Mouse (Mus musculus): ENCODE results near the gene 2900026A02Rik. TPM values are rescaled to one million over a fixed set of nuclear protein-coding genes. Genes with fewer than 3 reads are reported as not detected.

Gene 2900026A02Rik
- total and polyA plus RNA-seq, 3 experiments = not detected

GRCm38 (mm10) chr5:113115896-113116295, 105.1 kb downstream of the 2900026A02Rik start:
- H3K4me3 ChIP-seq (ENCODE audit: control insufficient read depth in 1 of 2, insufficient read depth in 1 of 2, low read depth in 2 of 2, low read length in 2 of 2) = no peak overlapping the region
- H3K79me2 ChIP-seq (ENCODE audit: control insufficient read depth, insufficient read depth, low read length, poor library complexity) = no peaks in the 10 kb centered on the region
- H3K27ac ChIP-seq (ENCODE audit: control insufficient read depth, low read depth, low read length) = no peak overlapping the region
- no peaks in the 10 kb centered on the region for H3K27me3 ChIP-seq (ENCODE audit: control insufficient read depth in 1 of 2, insufficient read depth in 2 of 2, low read length in 2 of 2)
- H3K36me3 ChIP-seq (ENCODE audit: control insufficient read depth in 1 of 2, insufficient read depth in 2 of 2, low read length in 2 of 2) = no peaks in the 10 kb centered on the region
- no peak for DNase-seq (ENCODE audit: low read depth, low spot score)
- TF ChIP-seq GABPA (IDR thresholded peaks at IDR 0.05; ENCODE audit: low read depth, low read length) = no peak
- no peak for TF ChIP-seq CHD2 (IDR thresholded peaks at IDR 0.05; ENCODE audit: low read length)
- no peak for TF ChIP-seq MXI1 (IDR thresholded peaks at IDR 0.05; ENCODE audit: low read depth, low read length)
- no peak for TF ChIP-seq POLR2A (IDR thresholded peaks at IDR 0.05; ENCODE audit: control insufficient read depth in 1 of 2, insufficient read depth in 1 of 2, low read depth in 1 of 2, low read length in 2 of 2, poor library complexity in 1 of 2)
- TF ChIP-seq ELF1 (IDR thresholded peaks at IDR 0.05; ENCODE audit: low read depth, low read length) = no peak
- TF ChIP-seq GATA1 (IDR thresholded peaks at IDR 0.05; ENCODE audit: low read depth, low read length) = no peak
- TF ChIP-seq POLR2AphosphoS2 (IDR thresholded peaks at IDR 0.05; ENCODE audit: low read length) = no peak
- TF ChIP-seq JUND (IDR thresholded peaks at IDR 0.05; ENCODE audit: low read depth, low read length) = no peak
- no peak for TF ChIP-seq SIN3A (IDR thresholded peaks at IDR 0.05; ENCODE audit: low read length)
- no peak overlapping the region for H3K9ac ChIP-seq (ENCODE audit: control insufficient read depth, low read depth, low read length, poor library complexity, severe bottlenecking)
- no peaks in the 10 kb centered on the region for H3K4me1 ChIP-seq (ENCODE audit: control insufficient read depth in 1 of 2, insufficient read depth in 2 of 2, low read length in 2 of 2)
- H3K9me3 ChIP-seq (replicated peaks; ENCODE audit: insufficient read depth, low read length) = no peaks in the 10 kb centered on the region

- Histone ChIP-seq H3K79me2 (ENCODE audit: control insufficient read depth, insufficient read depth, low read length, poor library complexity) (no peaks in the 10 kb centered on the region), H3K9me3 (replicated peaks; ENCODE audit: insufficient read depth, low read length) (no peaks in the 10 kb centered on the region), H3K27ac (ENCODE audit: control insufficient read depth, low read depth, low read length) (no peak overlapping the region), H3K4me1 (ENCODE audit: control insufficient read depth in 1 of 2, insufficient read depth in 2 of 2, low read length in 2 of 2) (no peaks in the 10 kb centered on the region), H3K4me3 (ENCODE audit: control insufficient read depth in 1 of 2, insufficient read depth in 1 of 2, low read depth in 2 of 2, low read length in 2 of 2) (no peak overlapping the region), H3K9ac (ENCODE audit: control insufficient read depth, low read depth, low read length, poor library complexity, severe bottlenecking) (no peak overlapping the region), H3K27me3 (ENCODE audit: control insufficient read depth in 1 of 2, insufficient read depth in 2 of 2, low read length in 2 of 2) (no peaks in the 10 kb centered on the region), H3K36me3 (ENCODE audit: control insufficient read depth in 1 of 2, insufficient read depth in 2 of 2, low read length in 2 of 2) (no peaks in the 10 kb centered on the region)
- no peak for DNase-seq (ENCODE audit: low read depth, low spot score)
- no peak for TF ChIP-seq ZC3H11A (IDR thresholded peaks at IDR 0.05; ENCODE audit: low read depth, low read length)
- no peak for TF ChIP-seq JUND (IDR thresholded peaks at IDR 0.05; ENCODE audit: low read depth, low read length)
- TF ChIP-seq KAT2A (conservative IDR thresholded peaks at IDR 0.05; ENCODE audit: low read depth, low read length) = no peak
- TF ChIP-seq CHD1 (IDR thresholded peaks at IDR 0.05; ENCODE audit: low read depth, low read length) = no peak
- no peak for TF ChIP-seq MYB (IDR thresholded peaks at IDR 0.05; ENCODE audit: low read depth, low read length)
- no peak for TF ChIP-seq GABPA (IDR thresholded peaks at IDR 0.05; ENCODE audit: low read depth, low read length)
- no peak for TF ChIP-seq GATA1 (IDR thresholded peaks at IDR 0.05; ENCODE audit: low read depth, low read length)
- TF ChIP-seq POLR2A (IDR thresholded peaks at IDR 0.05; ENCODE audit: control insufficient read depth in 1 of 2, insufficient read depth in 1 of 2, low read depth in 1 of 2, low read length in 2 of 2, poor library complexity in 1 of 2) = no peak
- TF ChIP-seq ZNF384 (IDR thresholded peaks at IDR 0.05; ENCODE audit: low read depth, low read length) = no peak
- no peak for TF ChIP-seq MYC (IDR thresholded peaks at IDR 0.05; ENCODE audit: low read depth, low read length)
- no peak for TF ChIP-seq EP300 (IDR thresholded peaks at IDR 0.05; ENCODE audit: low read depth in 1 of 2, low read length in 2 of 2)
- TF ChIP-seq RAD21 (IDR thresholded peaks at IDR 0.05; ENCODE audit: low read depth, low read length) = no peak
- TF ChIP-seq SIN3A (IDR thresholded peaks at IDR 0.05; ENCODE audit: low read length) = no peak
- TF ChIP-seq ETS1 (IDR thresholded peaks at IDR 0.05; ENCODE audit: low read depth, low read length) = no peak
- TF ChIP-seq MAZ (IDR thresholded peaks at IDR 0.05; ENCODE audit: low read depth, low read length) = no peak
- TF ChIP-seq CHD2 (IDR thresholded peaks at IDR 0.05; ENCODE audit: low read length) = no peak
- TF ChIP-seq BHLHE40 (IDR thresholded peaks at IDR 0.05; ENCODE audit: borderline replicate concordance, low read depth, low read length) = no peak
- TF ChIP-seq MEF2A (IDR thresholded peaks at IDR 0.05; ENCODE audit: extremely low read depth, insufficient replicate concordance, low read depth, low read length, poor library complexity, severe bottlenecking) = no peak
- TF ChIP-seq TCF12 (IDR thresholded peaks at IDR 0.05; ENCODE audit: low read depth, low read length) = no peak
- TF ChIP-seq RCOR1 (IDR thresholded peaks at IDR 0.05; ENCODE audit: low read depth, low read length) = no peak
Observed at GRCm38 (mm10) chr5:113114264-113115225, 106.5 kb downstream of the 2900026A02Rik start.
